Mouse (Mus musculus): Measurements from ENCODE around the gene Arid1b.

Gene Arid1b

GRCm38 (mm10) chr17:5021303-5022003, 27.3 kb downstream of the Arid1b start:
- DNase-seq = no peak

GRCm38 (mm10) chr17:5022019-5022544, 27.9 kb downstream of the Arid1b start:
- no peak for DNase-seq

GRCm38 (mm10) chr17:5023745-5024144, 29.6 kb downstream of the Arid1b start:
- no peak for DNase-seq

GRCm38 (mm10) chr17:5025400-5025799, 31.3 kb downstream of the Arid1b start:
- no peak for DNase-seq

GRCm38 (mm10) chr17:5026578-5026977, 32.4 kb downstream of the Arid1b start:
- DNase-seq = peak; percentile 34

GRCm38 (mm10) chr17:5029148-5029547, 35.0 kb downstream of the Arid1b start:
- no peak for DNase-seq

GRCm38 (mm10) chr17:5030290-5030689, 36.2 kb downstream of the Arid1b start:
- no peak for DNase-seq

- DNase-seq = no peak
Measured at GRCm38 (mm10) chr17:5033346-5033745, 39.2 kb downstream of the Arid1b start.

GRCm38 (mm10) chr17:5034201-5034600, 40.1 kb downstream of the Arid1b start:
- no peak for DNase-seq

GRCm38 (mm10) chr17:5036200-5036835, 42.2 kb downstream of the Arid1b start:
- DNase-seq = peak; percentile 56

GRCm38 (mm10) chr17:5037199-5037598, 43.1 kb downstream of the Arid1b start:
- DNase-seq = no peak

GRCm38 (mm10) chr17:5039826-5040225, 45.7 kb downstream of the Arid1b start:
- DNase-seq = no peak

- no peak for DNase-seq
Measured at GRCm38 (mm10) chr17:5043871-5044270, 49.7 kb downstream of the Arid1b start.

GRCm38 (mm10) chr17:5045613-5046012, 51.5 kb downstream of the Arid1b start:
- no peak for DNase-seq

- DNase-seq = no peak
Measured at GRCm38 (mm10) chr17:5047373-5047772, 53.2 kb downstream of the Arid1b start.

- DNase-seq = no peak
Measured at GRCm38 (mm10) chr17:5050266-5050665, 56.1 kb downstream of the Arid1b start.

- no peak for DNase-seq
Measured at GRCm38 (mm10) chr17:5050970-5051530, 56.9 kb downstream of the Arid1b start.

GRCm38 (mm10) chr17:5052091-5052799, 58.1 kb downstream of the Arid1b start:
- DNase-seq = no peak

- no peak for DNase-seq
Measured at GRCm38 (mm10) chr17:5052800-5053179, 58.7 kb downstream of the Arid1b start.

GRCm38 (mm10) chr17:5053201-5053600, 59.1 kb downstream of the Arid1b start:
- DNase-seq = no peak

- DNase-seq = no peak
Measured at GRCm38 (mm10) chr17:5055412-5055811, 61.3 kb downstream of the Arid1b start.

- no peak for DNase-seq
Measured at GRCm38 (mm10) chr17:5056654-5057053, 62.5 kb downstream of the Arid1b start.

GRCm38 (mm10) chr17:5057286-5057685, 63.2 kb downstream of the Arid1b start:
- DNase-seq = no peak
